ENCODE assay signal across 30 mouse cellular contexts in the genomic region with DNA sequence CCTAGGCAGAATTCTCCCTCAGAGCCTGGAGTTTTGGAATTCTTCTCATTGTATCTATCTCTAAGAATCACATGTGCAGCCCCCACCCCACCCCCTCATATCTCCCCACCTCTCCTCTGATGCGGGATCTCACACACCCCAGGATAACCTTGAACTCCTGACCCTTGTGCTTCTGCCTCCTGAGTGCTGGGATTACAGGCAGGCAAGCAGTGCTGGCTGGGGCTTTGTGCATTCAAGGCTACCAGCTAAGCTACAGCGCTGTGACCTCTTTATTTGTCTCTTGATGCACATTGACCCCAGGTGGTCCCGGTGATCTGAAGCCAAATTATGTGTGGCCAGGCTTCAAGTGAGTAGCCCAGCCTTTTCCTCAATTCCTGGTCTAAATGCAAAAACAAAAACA. TPM values are rescaled to one million over a fixed set of nuclear protein-coding genes. Genes with fewer than 3 reads are reported as not detected.
A peak's percentile ranks its signal among the peaks of the same experiment; 100 is the strongest.
DNase-seq lines count a peak whose midpoint lies in the region; ATAC-seq and TF ChIP-seq lines count a peak whose summit lies in the region.
"Had no signal": no experiment of that assay in that cellular context is flagged by ENCODE, and none has a peak within 500 bp of the region (broad histone marks: within the 10 kb centered on the region; RNA-seq: fewer than 3 reads in every experiment).

No protein-coding gene starts in this region.

- in situ Hi-C loops in ES-E14 (cut with MboI; ENCODE audit: low sequenced_read_pairs in 2 of 2, unreplicated experiment in 2 of 2) = no loop called here

- DNase-seq in cerebellum, postnatal 10 days = peak; percentile 36 to 43
- no peak for DNase-seq in cerebellum, postnatal 25 days
- no peak for DNase-seq in lung, adult 18-20 months
- peak; percentile 78 for DNase-seq in ES-E14 (ENCODE audit: low read depth, low spot score)
- no peak for DNase-seq in thymus, postnatal 25 days
- no peak for DNase-seq in spleen, postnatal 14 days (ENCODE audit: low spot score in 2 of 2)
- DNase-seq: cerebellum, adult 18-20 months; cerebellum, postnatal 36 days; embryo, embryonic 11 days; gastrocnemius, postnatal 14 days; heart, postnatal 4 days; kidney, adult 9 months; kidney, postnatal 10 days; lung, postnatal 4 days; right cerebral cortex, postnatal 4 days; thymus, adult 2 months had no signal

- no peaks in the 10 kb centered on the region for H3K36me3 ChIP-seq in lung, embryonic 15.5 days
- H3K36me3 ChIP-seq in ES-E14 (ENCODE audit: control insufficient read depth, insufficient read depth, low read length, poor library complexity, severe bottlenecking) = no peaks in the 10 kb centered on the region
- H3K36me3 ChIP-seq in embryonic facial prominence, embryonic 12.5 days = no peaks in the 10 kb centered on the region
- H3K36me3 ChIP-seq: embryonic facial prominence, embryonic 15.5 days; G1E; limb, embryonic 13.5 days had no signal

- 42% methylated on average over 3 of the region's 3 CpGs for WGBS in lung, embryonic 15.5 days
- WGBS in embryonic facial prominence, embryonic 12.5 days = 26% methylated on average over 3 of the region's 3 CpGs

- no peaks in the 10 kb centered on the region for H3K4me1 ChIP-seq in lung, embryonic 15.5 days
- H3K4me1 ChIP-seq in ES-E14 (ENCODE audit: control insufficient read depth in 2 of 2, insufficient read depth in 2 of 2, low read length in 2 of 2, poor library complexity in 1 of 2) = peaks cover 10 to 29% of the 10 kb centered on the region in 2 experiments
- no peaks in the 10 kb centered on the region for H3K4me1 ChIP-seq in embryonic facial prominence, embryonic 12.5 days
- H3K4me1 ChIP-seq: embryonic facial prominence, embryonic 15.5 days; forebrain, embryonic 13.5 days; limb, embryonic 13.5 days had no signal

- no peak overlapping the region for H3K4me3 ChIP-seq in lung, embryonic 15.5 days
- H3K4me3 ChIP-seq in ES-E14 (ENCODE audit: insufficient read depth in 1 of 2, low read depth in 1 of 2, low read length in 2 of 2, poor library complexity in 1 of 2, severe bottlenecking in 1 of 2) = no peak overlapping the region
- H3K4me3 ChIP-seq in embryonic facial prominence, embryonic 12.5 days = no peak overlapping the region
- H3K4me3 ChIP-seq: embryonic facial prominence, embryonic 15.5 days; forebrain, embryonic 13.5 days; limb, embryonic 13.5 days; megakaryocyte, embryonic 14.5 days had no signal

- no peak overlapping the region for H3K27ac ChIP-seq in lung, embryonic 15.5 days
- H3K27ac ChIP-seq in ES-E14 (ENCODE audit: insufficient read depth, low read depth, low read length, poor library complexity, severe bottlenecking) = peak overlapping the region; percentile 93
- H3K27ac ChIP-seq in embryonic facial prominence, embryonic 12.5 days = no peak overlapping the region
- H3K27ac ChIP-seq: embryonic facial prominence, embryonic 15.5 days; forebrain, embryonic 13.5 days; hindbrain, embryonic 14.5 days; limb, embryonic 13.5 days had no signal

- no peak overlapping the region for H3K9ac ChIP-seq in lung, embryonic 15.5 days
- peak overlapping the region; percentile 20; the same call in 1 of the 2 replicates for H3K9ac ChIP-seq in ES-E14 (ENCODE audit: insufficient read depth, low read depth, low read length, poor library complexity, severe bottlenecking)
- H3K9ac ChIP-seq in embryonic facial prominence, embryonic 12.5 days = no peak overlapping the region
- H3K9ac ChIP-seq: embryonic facial prominence, embryonic 15.5 days; forebrain, embryonic 13.5 days; hindbrain, embryonic 14.5 days; limb, embryonic 13.5 days had no signal

- ATAC-seq in lung, embryonic 15.5 days (ENCODE audit: borderline replicate concordance, extremely low read depth, low FRiP score, low TSS enrichment) = peak; percentile 21; the same call in 1 of the 2 replicates
- 0 out of 2 replicates have a peak, but pooled peaks have one; percentile 61 for ATAC-seq in embryonic facial prominence, embryonic 12.5 days (ENCODE audit: insufficient number of reproducible peaks, insufficient read depth, low FRiP score, low TSS enrichment)
- ATAC-seq: CD4-positive, CD25-positive, alpha-beta regulatory T cell, adult 4 months; forebrain, embryonic 13.5 days; intestine, postnatal 0 days; lung, postnatal 0 days; midbrain, embryonic 16.5 days had no signal

- H3K9me3 ChIP-seq in lung, embryonic 15.5 days = no peaks in the 10 kb centered on the region
- H3K9me3 ChIP-seq in ES-E14 (ENCODE audit: control insufficient read depth, insufficient read depth, low read depth, low read length) = no peaks in the 10 kb centered on the region
- no peaks in the 10 kb centered on the region for H3K9me3 ChIP-seq in embryonic facial prominence, embryonic 12.5 days
- H3K9me3 ChIP-seq: embryonic facial prominence, embryonic 15.5 days; forebrain, embryonic 13.5 days; G1E; limb, embryonic 13.5 days had no signal

- H3K4me2 ChIP-seq in lung, embryonic 15.5 days = no peak overlapping the region
- no peak overlapping the region for H3K4me2 ChIP-seq in embryonic facial prominence, embryonic 12.5 days (replicated peaks)
- H3K4me2 ChIP-seq: embryonic facial prominence, embryonic 15.5 days; forebrain, embryonic 13.5 days; heart, embryonic 11.5 days; hindbrain, embryonic 14.5 days; limb, embryonic 13.5 days; liver, embryonic 11.5 days had no signal

- H3K27me3 ChIP-seq in lung, embryonic 15.5 days = no peaks in the 10 kb centered on the region
- H3K27me3 ChIP-seq in embryonic facial prominence, embryonic 12.5 days = no peaks in the 10 kb centered on the region
- H3K27me3 ChIP-seq: embryonic facial prominence, embryonic 15.5 days; forebrain, embryonic 13.5 days; limb, embryonic 13.5 days had no signal

TF ChIP-seq in ES-E14, 5 proteins besides CTCF, POLR2A, EP300 and RAD21:
- no peak for TF ChIP-seq MAFK (IDR thresholded peaks at IDR 0.05; ENCODE audit: insufficient read depth, low read depth, low read length)
- TF ChIP-seq CHD2 (IDR thresholded peaks at IDR 0.05; ENCODE audit: low read depth, low read length) = no peak
- 0 out of 2 replicates have a peak, but pooled peaks have one; percentile 36 for TF ChIP-seq HCFC1 (IDR thresholded peaks at IDR 0.05; ENCODE audit: borderline replicate concordance, insufficient read depth, low read length)
- TF ChIP-seq ZNF384 (IDR thresholded peaks at IDR 0.05; ENCODE audit: low read depth, low read length) = no peak
- no peak for TF ChIP-seq ZC3H11A (IDR thresholded peaks at IDR 0.05; ENCODE audit: borderline replicate concordance, low read depth, low read length)

RNA-seq across cellular contexts. Expression of a gene that starts 15.0 kb away (rescaled TPM):
- 18.8 and 21.7 TPM in 2 replicates for polyA plus RNA-seq in lung, embryonic 15.5 days (2015; fragmentation: Nextera tagmentation; extraction: Ambion mirVana)
- 24.5 and 26.3 TPM in 2 replicates for total RNA-seq in ES-E14 (2012; rRNA removed)
- 16.8 and 27.4 TPM in 2 replicates for polyA plus RNA-seq in embryonic facial prominence, embryonic 12.5 days (2016; fragmentation: Nextera tagmentation; extraction: Ambion mirVana)

Comparison
In these comparisons a context has a peak if more than half of its experiments do, and no peak if none do; other contexts are left out.
1. DNase-seq: peak in cerebellum, postnatal 10 days (2 of 2) and ES-E14 (single experiment); none in cerebellum, postnatal 25 days (0 of 2), lung, adult 18-20 months (0 of 2), thymus, postnatal 25 days (single experiment) and spleen, postnatal 14 days (0 of 2).